Mouse (Mus musculus) cerebellum, adult 2 months (tissue): ENCODE results near the gene Dapk3.

Experiments used
- CTCF ChIP-seq: fragments of 200-500 bp; IDR thresholded peaks from 2 replicates; pipeline ENCODE4 v1.5.1; 2011; ENCODE audit warnings: low read depth, mild to moderate bottlenecking, control low read depth, low read length, moderate library complexity, borderline replicate concordance; ENCODE audit not compliant: insufficient read depth
- POLR2A ChIP-seq: fragments of 200-500 bp; IDR thresholded peaks from 2 replicates; pipeline ENCODE4 v1.6.1; 2011; ENCODE audit warnings: low read length, control low read depth, borderline replicate concordance; ENCODE audit not compliant: insufficient read depth

DNA sequence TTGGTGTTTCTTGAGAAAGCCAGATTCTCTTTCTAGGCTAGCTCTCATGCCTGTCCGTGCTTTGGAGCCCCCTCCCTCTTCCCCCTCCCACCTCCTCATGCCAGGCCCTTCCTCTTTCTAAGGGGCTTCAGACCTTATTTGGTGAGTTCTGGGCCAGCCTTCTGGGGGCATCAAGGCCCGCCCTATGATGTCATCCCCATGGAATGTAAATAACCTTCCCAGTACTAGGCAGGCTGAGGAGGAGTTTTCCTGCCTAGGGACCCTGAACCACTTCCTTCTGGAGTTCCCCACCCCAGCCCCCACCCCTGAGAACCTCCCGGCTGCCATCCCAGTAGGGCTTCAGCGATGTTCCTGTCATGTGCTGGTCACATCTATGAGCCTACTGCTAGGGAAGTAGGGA, 2.0 kb downstream of the Dapk3 start:
- TF ChIP-seq CTCF: no peak
- TF ChIP-seq POLR2A: no peak
